Mouse (Mus musculus): ENCODE data around the gene Lca5l.
A peak's percentile ranks its signal among the peaks of the same experiment; 100 is the strongest.
"Not testable (repeated sequence)": the region's sequence is repeated elsewhere in the genome, so short reads cannot be mapped to it uniquely, and the experiment has no call there.

Gene Lca5l

GRCm38 (mm10) chr16:96165723-96166264 lies 26.3 kb downstream of the Lca5l start:
- no peak for DNase-seq (ENCODE audit: low spot score in 2 of 2)

- DNase-seq (ENCODE audit: low spot score in 2 of 2): no peak
Measured at GRCm38 (mm10) chr16:96161336-96161735, 30.7 kb downstream of the Lca5l start.

- DNase-seq (ENCODE audit: low spot score in 2 of 2): no peak
Measured at GRCm38 (mm10) chr16:96160927-96161326, 31.1 kb downstream of the Lca5l start.

- no peak for DNase-seq (ENCODE audit: low spot score in 2 of 2)
Measured at GRCm38 (mm10) chr16:96159794-96160346, 32.2 kb downstream of the Lca5l start.

GRCm38 (mm10) chr16:96159091-96159731 lies 32.9 kb downstream of the Lca5l start:
- DNase-seq (ENCODE audit: low spot score in 2 of 2): peak; percentile 25 to 60

GRCm38 (mm10) chr16:96158511-96159080 lies 33.5 kb downstream of the Lca5l start:
- no peak for DNase-seq (ENCODE audit: low spot score in 2 of 2)

- DNase-seq (ENCODE audit: low spot score in 2 of 2): no peak
Measured at GRCm38 (mm10) chr16:96157171-96157570, 34.9 kb downstream of the Lca5l start.

- DNase-seq (ENCODE audit: low spot score in 2 of 2): no peak
Measured at GRCm38 (mm10) chr16:96156019-96156418, 36.1 kb downstream of the Lca5l start.

- DNase-seq (ENCODE audit: low spot score in 2 of 2): no peak
Measured at GRCm38 (mm10) chr16:96154476-96154875, 37.6 kb downstream of the Lca5l start.

- peak; percentile 50 to 82 for DNase-seq (ENCODE audit: low spot score in 2 of 2)
Measured at GRCm38 (mm10) chr16:96151551-96151950, 40.5 kb downstream of the Lca5l start.

GRCm38 (mm10) chr16:96150995-96151394 lies 41.1 kb downstream of the Lca5l start:
- no peak for DNase-seq (ENCODE audit: low spot score in 2 of 2)

GRCm38 (mm10) chr16:96149311-96149710 lies 42.8 kb downstream of the Lca5l start:
- DNase-seq (ENCODE audit: low spot score in 2 of 2): no peak

- no peak for DNase-seq (ENCODE audit: low spot score in 2 of 2)
Measured at GRCm38 (mm10) chr16:96148834-96149233, 43.2 kb downstream of the Lca5l start.

GRCm38 (mm10) chr16:96145814-96146213 lies 46.3 kb downstream of the Lca5l start:
- no peak for DNase-seq (ENCODE audit: low spot score in 2 of 2)

GRCm38 (mm10) chr16:96145110-96145800 lies 46.8 kb downstream of the Lca5l start, which contains the start of gene Wrb:
Wrb (plus strand) TSS chr16:96145407.
- peak; percentile 96 to 99 for DNase-seq (ENCODE audit: low spot score in 2 of 2)

GRCm38 (mm10) chr16:96144748-96145109 lies 47.3 kb downstream of the Lca5l start:
- not testable (repeated sequence) for DNase-seq (ENCODE audit: low spot score in 2 of 2)

- no peak for DNase-seq (ENCODE audit: low spot score in 2 of 2)
Measured at GRCm38 (mm10) chr16:96128466-96128865, 63.6 kb downstream of the Lca5l start.

GRCm38 (mm10) chr16:96127657-96128344 lies 64.3 kb downstream of the Lca5l start, which contains the start of gene Hmgn1:
Hmgn1 (minus strand) TSS chr16:96127729.
- DNase-seq (ENCODE audit: low spot score in 2 of 2): peak; percentile 73 to 90

- DNase-seq (ENCODE audit: low spot score in 2 of 2): no peak
Measured at GRCm38 (mm10) chr16:96127288-96127656, 64.8 kb downstream of the Lca5l start.

- peak in 1 of 2 experiments; percentile 34 for DNase-seq (ENCODE audit: low spot score in 2 of 2)
Measured at GRCm38 (mm10) chr16:96126684-96127171, 65.3 kb downstream of the Lca5l start.

- DNase-seq (ENCODE audit: low spot score in 2 of 2): no peak
Measured at GRCm38 (mm10) chr16:96120022-96120623, 71.9 kb downstream of the Lca5l start.

All from spleen, postnatal 10 days (tissue).